Mouse (Mus musculus) small intestine, adult 2 months (tissue): ENCODE data around the gene Slc25a30.

Experiments used
- CTCF ChIP-seq: fragments of 200-500 bp; IDR thresholded peaks from 2 replicates; pipeline ENCODE4 v1.5.1; 2012; ENCODE audit warnings: low read depth, mild to moderate bottlenecking, control low read depth, inconsistent platforms, low read length, moderate library complexity, mixed read lengths; ENCODE audit not compliant: insufficient replicate concordance, insufficient read length; ENCODE audit errors: extremely low read depth
- POLR2A ChIP-seq: fragments of 200-500 bp; IDR thresholded peaks from 2 replicates; pipeline ENCODE4 v1.6.1; 2012; ENCODE audit warnings: low read depth, mild to moderate bottlenecking, control low read depth, inconsistent platforms, low read length, moderate library complexity

DNA sequence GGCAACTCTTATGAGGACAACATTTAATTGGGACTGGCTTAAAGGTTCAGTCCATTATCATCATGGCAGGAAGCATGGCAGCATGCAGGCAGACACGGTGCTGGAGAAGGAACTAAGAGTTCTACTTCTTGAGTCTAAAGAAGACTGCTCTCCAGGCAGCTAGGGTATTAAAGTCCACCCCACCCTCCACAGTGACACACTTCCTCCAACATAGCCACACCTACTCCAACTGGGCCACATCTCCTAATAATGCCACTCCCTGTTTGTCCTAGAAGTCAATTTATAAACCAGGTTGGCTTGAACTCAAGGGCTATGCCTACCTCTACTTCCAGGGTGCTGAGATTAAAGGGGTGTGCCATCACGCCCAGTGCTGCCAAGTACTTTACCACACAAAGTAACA, 45.2 kb upstream of the Slc25a30 start:
- no peak for TF ChIP-seq CTCF
- TF ChIP-seq POLR2A: no peak; the same call in 1 of the 2 replicates
